Comparison of ENCODE assay signal across 8 mouse cellular contexts in genomic region chr12:8781681-8782378, GRCm38 (mm10). TPM values are rescaled to one million over a fixed set of nuclear protein-coding genes. Genes with fewer than 3 reads are reported as not detected.
A peak's percentile ranks its signal among the peaks of the same experiment; 100 is the strongest.
DNase-seq lines count a peak whose midpoint lies in the region; ATAC-seq and TF ChIP-seq lines count a peak whose summit lies in the region.

No protein-coding gene starts in this region.

- no peak overlapping the region for H3K4me3 ChIP-seq in liver, postnatal 0 days (ENCODE audit: low read depth, low read length)

- no peak overlapping the region for H3K4me2 ChIP-seq in liver, postnatal 0 days (ENCODE audit: low read depth, low read length)

- peaks cover 43% of the 10 kb centered on the region for H3K4me1 ChIP-seq in liver, postnatal 0 days (ENCODE audit: insufficient read depth)

- TF ChIP-seq CTCF in liver, postnatal 0 days (IDR thresholded peaks at IDR 0.05; ENCODE audit: low read depth), result no peak

- H3K9me3 ChIP-seq in liver, postnatal 0 days (ENCODE audit: low read length), result no peaks in the 10 kb centered on the region

- no peak for TF ChIP-seq EP300 in liver, postnatal 0 days (IDR thresholded peaks at IDR 0.05; ENCODE audit: low read depth)

- WGBS in liver, postnatal 0 days (ENCODE audit: insufficient replicate concordance), result 78% methylated on average over 9 of the region's 9 CpGs

- no peak overlapping the region; the same call in 1 of the 2 replicates for H3K9ac ChIP-seq in liver, postnatal 0 days (replicated peaks)

- no peaks in the 10 kb centered on the region for H3K36me3 ChIP-seq in liver, postnatal 0 days (replicated peaks; ENCODE audit: insufficient read depth, low read length)

- peak; percentile 72 for ATAC-seq in liver, postnatal 0 days

- H3K27ac ChIP-seq in liver, postnatal 0 days (ENCODE audit: low read depth), result 0 out of 2 replicates have a peak overlapping the region, but pooled peaks have one; percentile 52

- H3K27me3 ChIP-seq in liver, postnatal 0 days (ENCODE audit: insufficient read depth, low read length), result no peaks in the 10 kb centered on the region

- DNase-seq in urinary bladder, adult 2 months (ENCODE audit: low spot score), result peak; percentile 72
- no peak for DNase-seq in urinary bladder, postnatal 10 days (ENCODE audit: low spot score)
- DNase-seq in gastrocnemius, adult 8-10 months (ENCODE audit: low spot score in 2 of 2), result peak; percentile 51 to 82
- peak; percentile 61 for DNase-seq in liver, postnatal 0 days
- peak; percentile 79 to 89 for DNase-seq in urinary bladder, postnatal 36 days (ENCODE audit: low spot score in 2 of 2)
- DNase-seq in right cerebral cortex, postnatal 14 days, result no peak
- no peak for DNase-seq in layer of hippocampus, postnatal 10 days (ENCODE audit: low spot score in 2 of 2)
- DNase-seq in embryo, embryonic 11 days, result no peak

RNA-seq across cellular contexts. Expression of gene Sdc1, which starts 10.7 kb away (rescaled TPM):
- 231 TPM in 2 replicates for polyA plus RNA-seq in urinary bladder, adult 2 months (2012; rRNA removed)
- 1 to 10 TPM in 3 of 4 experiments, under 1 TPM in 1; 0.82 to 3.1 (median 2.1) TPM for total RNA-seq in gastrocnemius, adult 8-10 months (2022)
- polyA plus RNA-seq in liver, postnatal 0 days (2015; fragmentation: Nextera tagmentation; extraction: Ambion mirVana), result 101 and 116 TPM in 2 replicates
- 1 to 10 TPM; 4.8 to 5.2 TPM for total RNA-seq in layer of hippocampus, postnatal 10 days (2021)

Comparison
In these comparisons a context has a peak if more than half of its experiments do, and no peak if none do; other contexts are left out.
1. DNase-seq: peak in urinary bladder, adult 2 months (single experiment), gastrocnemius, adult 8-10 months (2 of 2), liver, postnatal 0 days (single experiment) and urinary bladder, postnatal 36 days (2 of 2); none in urinary bladder, postnatal 10 days (single experiment), right cerebral cortex, postnatal 14 days (single experiment), layer of hippocampus, postnatal 10 days (0 of 2) and embryo, embryonic 11 days (single experiment).